Mouse (Mus musculus) olfactory bulb, adult 2 months (tissue): ENCODE measurements around the gene Manba.

ENCODE experiments used
- CTCF ChIP-seq: fragments of 200-500 bp; IDR thresholded peaks from 2 replicates; pipeline ENCODE4 v1.5.1; 2012; ENCODE audit warnings: low read depth, mild to moderate bottlenecking, low read length, moderate library complexity; ENCODE audit not compliant: insufficient read depth
- POLR2A ChIP-seq: fragments of 200-500 bp; IDR thresholded peaks from 2 replicates; pipeline ENCODE4 v1.6.1; 2012; ENCODE audit warnings: mild to moderate bottlenecking, low read depth, low read length, moderate library complexity; ENCODE audit not compliant: insufficient read depth

- TF ChIP-seq CTCF (no peak), POLR2A (no peak)
Observed at GRCm38 (mm10) chr3:135546212-135546923, 61.0 kb downstream of the Manba start.
